Mouse (Mus musculus) thymus, postnatal 0 days (tissue): Measurements from ENCODE around the gene Ribc1. TPM values are rescaled to one million over a fixed set of nuclear protein-coding genes. Genes with fewer than 3 reads are reported as not detected.

Experiments used
- DNase-seq: peaks from one replicate; pipeline ENCODE4 v3.0.0-alpha.2; 2015; ENCODE audit warnings: low spot score
- polyA plus RNA-seq: library from polyadenylated mRNA; unstranded; fragments of >200 nt; fragmentation: Nextera tagmentation; extraction: Ambion mirVana; gene quantifications from 2 replicates; pipeline ENCODE4 v1.2.1, GENCODE M21; 2015

Ribc1 gene
- 3.1 and 4.5 TPM in 2 replicates for polyA plus RNA-seq

DNA sequence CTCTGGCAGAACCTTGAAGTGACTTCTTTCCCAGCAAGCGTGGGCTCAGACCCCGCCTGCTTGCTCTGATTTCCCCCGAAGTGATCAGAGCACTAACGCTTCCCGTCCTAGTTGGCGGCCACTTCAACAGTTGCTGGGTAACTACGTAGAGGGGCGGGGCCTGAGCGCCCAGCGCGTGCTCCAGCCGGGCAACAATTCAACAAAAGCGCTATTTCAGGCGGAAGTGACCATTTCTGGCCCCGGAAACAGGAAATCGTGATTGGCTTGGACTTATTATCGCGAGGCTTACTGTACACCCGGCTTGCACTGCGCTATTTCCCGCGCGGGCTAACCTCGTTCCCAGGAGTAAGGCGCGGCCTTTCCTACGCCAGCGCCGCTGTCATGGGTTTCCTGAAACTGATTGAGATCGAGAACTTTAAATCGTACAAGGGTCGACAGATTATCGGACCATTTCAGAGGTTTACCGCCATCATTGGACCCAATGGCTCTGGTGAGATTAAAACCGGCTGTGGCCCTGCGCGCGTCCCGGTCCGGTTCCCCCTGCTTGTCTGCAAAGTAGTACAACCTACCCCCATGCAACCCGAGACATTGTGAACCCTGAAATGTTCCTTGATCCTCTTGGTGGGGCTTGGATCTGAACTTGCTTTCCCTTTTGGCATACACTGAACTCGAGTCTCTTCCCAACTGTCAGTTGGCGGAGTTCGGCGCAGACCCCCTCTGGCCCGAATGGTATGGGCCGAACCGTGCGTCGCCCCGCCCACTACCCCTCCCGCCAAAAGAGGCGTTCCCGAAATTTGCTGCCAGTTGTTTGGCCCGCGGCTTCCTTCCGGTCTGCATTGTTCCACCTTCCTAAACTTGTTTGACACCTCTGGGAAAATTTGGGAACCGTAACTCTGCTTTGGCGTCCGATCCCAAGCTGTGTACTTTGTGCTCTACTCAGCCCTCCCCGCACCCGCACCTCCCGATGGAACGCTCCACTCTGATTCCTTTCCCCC, at the start of gene Ribc1, which contains the start of gene Smc1a:
Gene Ribc1 (minus strand): TSS at position 145 of the 995 bp plus-strand sequence.
Gene Smc1a (plus strand): TSS at position 278 of the 995 bp plus-strand sequence.
- DNase-seq = peak; percentile 92

DNA sequence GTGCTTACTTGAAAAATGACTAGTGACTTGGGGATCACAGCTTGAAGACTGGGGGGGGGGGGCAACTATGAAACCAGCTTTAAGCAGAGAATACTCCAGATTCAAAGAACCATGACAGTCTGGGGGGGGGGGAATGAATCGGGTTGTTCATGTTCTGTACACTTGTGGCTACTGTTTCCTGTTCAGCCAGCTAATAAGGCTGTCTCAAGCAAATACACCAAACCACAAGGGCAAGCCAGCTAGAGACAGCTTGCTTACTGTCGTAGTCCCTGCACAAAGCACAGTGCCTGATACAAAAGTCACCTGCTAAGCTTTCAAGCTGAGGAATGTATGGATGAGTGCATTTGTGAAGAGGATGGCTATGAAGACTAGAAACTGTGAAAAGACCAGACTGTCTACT, 49.6 kb upstream of the Ribc1 start:
- DNase-seq = no peak

DNA sequence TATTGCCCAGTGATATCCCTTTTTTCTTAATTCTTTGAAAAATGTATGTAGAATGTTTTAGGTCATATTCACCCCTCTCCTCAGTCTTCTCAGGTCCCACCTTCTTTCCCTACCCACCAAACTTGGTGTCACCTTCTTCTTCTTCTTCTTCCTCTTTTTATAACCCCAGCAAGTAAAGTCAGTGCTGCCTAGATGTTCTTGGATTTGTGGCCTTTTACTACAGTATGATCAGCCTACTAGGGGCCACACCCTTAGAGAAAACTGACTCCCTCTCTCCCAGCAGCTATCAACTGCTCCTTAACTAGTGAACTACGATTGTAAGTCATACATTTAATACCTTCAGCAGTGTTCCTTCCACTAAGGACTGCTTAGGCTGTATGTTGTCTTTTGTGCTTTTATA, 38.0 kb upstream of the Ribc1 start:
- no peak for DNase-seq

DNA sequence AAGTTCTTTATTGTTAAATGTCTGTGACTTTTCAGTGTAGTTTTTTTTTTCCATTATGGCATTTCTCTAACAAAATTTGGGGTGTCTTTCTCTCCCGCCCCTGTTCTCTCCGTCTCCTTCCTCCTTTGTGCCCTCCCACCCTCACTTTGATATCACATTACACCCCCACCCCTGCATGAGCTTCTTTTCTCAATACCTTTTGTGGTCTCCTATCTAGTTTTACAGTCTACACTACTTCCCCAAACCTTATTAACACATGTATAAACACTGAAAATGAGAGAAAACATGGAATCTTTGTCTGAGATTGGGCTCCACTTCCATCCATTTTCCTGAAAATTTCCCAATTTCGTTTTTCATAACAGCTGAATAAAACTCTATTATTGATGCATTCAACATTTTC, 36.5 kb upstream of the Ribc1 start:
- no peak for DNase-seq

DNA sequence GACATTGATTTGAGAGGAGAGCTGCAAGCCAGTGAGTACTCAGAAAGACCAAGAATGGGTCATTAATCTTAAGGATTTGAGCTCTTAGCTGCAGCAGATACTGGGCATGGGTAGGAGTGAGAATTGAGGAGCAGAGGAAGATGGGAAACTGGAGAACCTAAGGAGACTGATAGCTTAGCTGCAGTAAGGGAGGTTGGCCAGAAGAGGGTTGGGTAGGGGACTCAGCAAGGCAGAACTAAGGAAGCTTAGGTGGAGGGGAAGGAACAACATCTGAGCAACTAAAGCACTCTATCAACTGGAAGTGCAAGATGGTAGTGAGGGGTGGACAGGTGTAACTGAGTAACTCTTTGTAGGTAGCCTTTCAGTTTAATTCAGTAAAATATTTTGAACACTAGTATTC, 31.1 kb upstream of the Ribc1 start:
- no peak for DNase-seq

DNA sequence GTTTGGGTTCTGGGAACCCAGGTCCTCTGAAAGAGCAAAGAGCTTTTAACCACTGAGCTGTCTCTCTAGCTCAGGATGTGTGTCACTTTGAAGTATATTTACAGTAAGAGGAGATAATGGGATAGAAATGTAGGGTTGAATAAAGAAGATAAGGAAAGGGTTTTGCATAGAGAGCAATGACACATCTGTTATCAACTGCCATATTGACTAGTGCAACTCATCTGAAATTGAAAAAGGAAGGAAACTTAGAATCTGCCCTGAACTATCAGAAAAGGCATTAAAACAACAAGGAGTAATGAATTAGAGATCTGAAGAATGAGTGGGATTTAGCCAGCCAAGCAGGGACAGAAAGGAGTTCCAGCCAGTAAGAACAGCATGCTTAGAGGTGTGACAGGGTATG, 23.8 kb upstream of the Ribc1 start:
- no peak for DNase-seq

DNA sequence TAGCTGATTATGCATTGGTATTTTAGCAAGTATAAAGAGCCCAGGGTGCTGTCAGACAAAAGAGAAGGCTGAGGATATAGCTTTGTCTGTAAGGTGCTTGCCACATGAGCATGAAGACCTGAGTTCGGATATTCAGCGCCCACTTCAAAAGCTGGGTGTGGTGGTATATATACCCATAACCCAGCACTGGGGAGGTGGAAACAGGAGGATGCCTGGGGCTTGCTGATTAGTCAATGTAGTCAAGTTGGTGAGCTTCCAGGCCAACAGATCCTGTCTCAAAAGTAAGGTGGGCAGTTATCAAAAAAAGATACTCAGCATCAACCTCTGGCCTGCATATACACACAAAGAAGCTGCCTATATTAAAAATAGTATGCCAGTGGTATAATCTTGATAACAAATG, 3.2 kb upstream of the Ribc1 start:
- DNase-seq = no peak

DNA sequence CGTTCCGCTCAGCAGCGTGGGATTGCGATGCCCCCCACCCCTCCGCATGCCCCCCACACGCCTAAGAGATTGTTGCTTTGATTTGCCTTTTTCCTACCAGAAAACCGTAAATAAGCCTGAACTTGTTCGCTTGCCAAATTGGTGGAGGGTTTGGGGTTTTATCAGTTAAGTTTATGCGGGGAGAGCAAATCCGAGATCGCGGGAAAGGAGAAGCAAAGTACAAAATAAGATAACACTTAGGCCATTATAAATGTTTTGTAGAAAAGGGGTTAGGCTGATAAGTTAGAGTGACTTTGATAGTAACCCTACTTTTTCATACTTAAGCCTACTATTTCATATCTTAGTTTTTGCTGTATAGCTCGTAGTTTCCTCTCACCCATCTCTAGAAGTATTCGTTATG, 1.1 kb upstream of the Ribc1 start:
- no peak for DNase-seq

DNA sequence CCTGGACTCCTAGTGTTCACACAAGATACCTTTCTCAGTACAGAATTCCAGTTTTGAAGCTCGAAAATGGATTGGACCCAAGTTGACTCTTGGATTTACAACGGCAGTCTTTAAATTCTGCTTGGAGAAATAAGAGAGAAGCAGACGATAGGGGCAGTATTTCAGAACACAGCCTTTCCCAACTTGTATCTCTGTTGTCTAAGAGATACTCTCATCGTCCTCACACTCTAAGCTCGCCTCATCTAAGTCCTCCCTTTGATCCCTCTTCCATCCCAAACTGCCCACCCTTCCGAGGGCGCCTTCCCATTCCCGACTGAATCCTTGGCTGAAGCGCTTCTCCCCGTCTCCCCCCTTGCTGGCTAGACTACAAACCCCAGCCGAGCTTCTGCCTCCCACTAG, 344 bp downstream of the Ribc1 start:
- DNase-seq = peak; percentile 24

DNA sequence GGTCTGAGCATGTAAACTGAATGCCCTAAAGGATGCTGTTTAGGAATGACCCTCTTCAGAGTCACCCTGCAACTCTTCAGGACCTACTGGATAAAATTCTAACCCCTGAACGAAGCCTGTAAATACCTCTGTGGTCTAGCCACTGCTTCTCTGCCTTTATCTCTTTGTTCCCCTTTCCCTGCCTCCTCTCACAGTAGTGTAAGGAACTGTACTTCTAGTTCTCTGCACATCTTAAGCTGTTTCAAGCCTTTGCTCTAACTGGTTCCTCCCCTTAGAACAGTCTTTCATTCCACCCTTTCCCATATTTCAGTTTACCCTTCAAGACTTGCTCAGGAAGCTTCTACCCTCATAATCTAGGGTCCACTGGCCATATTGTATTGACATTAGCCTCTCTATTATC, 8.2 kb downstream of the Ribc1 start:
- DNase-seq = no peak

DNA sequence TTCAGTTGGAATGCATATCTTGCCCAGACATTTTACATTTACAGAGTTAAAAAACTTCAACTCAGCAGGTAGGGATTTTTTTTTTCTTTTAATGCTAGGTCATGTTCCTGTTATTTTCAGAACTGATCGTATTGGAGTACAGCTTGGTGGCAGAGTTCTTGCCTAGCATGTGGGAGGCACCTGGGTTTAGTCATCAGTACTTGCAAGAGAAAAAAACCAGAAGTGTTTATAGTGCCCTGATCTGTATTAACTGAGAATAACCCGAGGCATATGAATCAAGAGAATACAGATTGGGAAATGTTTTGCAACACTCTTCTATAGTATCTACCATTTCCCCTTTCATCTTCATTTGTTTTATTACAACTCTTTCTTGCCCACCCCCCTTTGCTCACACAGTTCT, 13.2 kb downstream of the Ribc1 start:
- no peak for DNase-seq

DNA sequence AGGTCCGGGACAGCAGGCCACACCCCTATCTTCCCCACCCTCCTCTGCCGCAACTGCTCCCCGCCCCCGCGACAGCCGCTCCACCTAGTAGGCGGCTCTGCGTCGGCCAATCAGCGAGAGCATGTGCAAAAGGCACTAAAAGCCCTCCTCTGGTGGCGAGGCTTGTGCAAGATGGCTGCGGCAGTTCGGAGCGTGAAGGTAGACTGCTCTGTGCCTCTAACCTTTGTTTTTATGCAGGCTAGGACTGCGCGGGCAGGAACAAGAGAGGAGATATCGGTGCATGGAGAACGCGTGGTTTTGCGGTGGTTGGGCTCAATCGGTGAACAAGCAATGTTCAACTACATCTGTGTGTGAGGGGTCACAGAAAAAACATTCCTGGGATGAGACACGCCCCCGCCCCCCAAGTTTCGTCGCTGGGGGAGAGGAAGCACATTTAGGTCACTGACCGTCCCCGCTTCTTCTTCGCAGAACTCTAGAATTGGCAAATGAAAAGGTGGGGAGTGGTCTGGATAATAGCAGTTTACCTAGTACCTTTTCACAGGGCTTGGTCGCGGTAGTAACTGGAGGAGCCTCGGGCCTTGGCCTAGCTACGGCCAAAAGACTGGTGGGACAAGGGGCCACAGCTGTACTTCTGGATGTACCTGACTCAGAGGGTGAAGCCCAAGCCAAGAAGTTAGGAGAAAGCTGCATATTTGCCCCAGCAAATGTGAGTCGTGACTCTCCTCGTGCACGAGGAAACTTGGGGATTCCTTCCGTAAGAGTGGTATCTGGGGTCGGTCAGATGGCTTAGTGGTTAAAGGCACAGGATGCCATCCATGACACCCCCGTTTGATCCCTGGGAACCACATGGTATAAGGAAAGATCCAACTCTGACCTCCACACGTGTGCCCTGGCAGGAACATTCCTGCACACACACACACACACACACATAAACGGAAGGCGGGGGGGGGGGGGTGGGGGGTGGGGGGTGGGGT, 14.1 kb downstream of the Ribc1 start, which contains the start of gene Hsd17b10:
Gene Hsd17b10 (plus strand): TSS at position 109 of the 974 bp plus-strand sequence.
- DNase-seq = peak; percentile 78

DNA sequence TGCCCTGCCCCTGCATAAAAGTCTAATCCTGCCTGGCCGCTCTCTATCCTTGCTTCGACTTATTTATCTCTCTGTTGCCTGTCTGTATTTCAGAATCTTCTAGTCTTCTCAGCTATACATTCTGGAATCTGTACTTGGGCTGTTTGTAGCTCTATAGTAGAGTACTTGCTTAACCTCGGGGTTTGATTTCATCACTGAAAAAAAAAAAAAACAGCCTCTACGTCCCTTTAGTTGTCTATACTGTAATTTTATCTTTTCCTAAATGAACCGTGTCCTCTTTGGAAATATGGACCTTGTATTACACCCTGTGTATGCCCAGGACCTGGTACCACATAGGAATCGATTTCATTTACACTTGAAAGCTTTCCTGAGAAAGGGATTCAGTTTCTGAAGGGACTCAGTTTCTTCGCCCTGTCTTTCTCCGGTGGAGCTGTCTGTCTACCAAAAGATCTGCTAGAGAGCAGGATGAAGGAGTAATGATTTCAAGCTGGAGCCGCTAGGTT, 14.9 kb downstream of the Ribc1 start:
- no peak for DNase-seq

DNA sequence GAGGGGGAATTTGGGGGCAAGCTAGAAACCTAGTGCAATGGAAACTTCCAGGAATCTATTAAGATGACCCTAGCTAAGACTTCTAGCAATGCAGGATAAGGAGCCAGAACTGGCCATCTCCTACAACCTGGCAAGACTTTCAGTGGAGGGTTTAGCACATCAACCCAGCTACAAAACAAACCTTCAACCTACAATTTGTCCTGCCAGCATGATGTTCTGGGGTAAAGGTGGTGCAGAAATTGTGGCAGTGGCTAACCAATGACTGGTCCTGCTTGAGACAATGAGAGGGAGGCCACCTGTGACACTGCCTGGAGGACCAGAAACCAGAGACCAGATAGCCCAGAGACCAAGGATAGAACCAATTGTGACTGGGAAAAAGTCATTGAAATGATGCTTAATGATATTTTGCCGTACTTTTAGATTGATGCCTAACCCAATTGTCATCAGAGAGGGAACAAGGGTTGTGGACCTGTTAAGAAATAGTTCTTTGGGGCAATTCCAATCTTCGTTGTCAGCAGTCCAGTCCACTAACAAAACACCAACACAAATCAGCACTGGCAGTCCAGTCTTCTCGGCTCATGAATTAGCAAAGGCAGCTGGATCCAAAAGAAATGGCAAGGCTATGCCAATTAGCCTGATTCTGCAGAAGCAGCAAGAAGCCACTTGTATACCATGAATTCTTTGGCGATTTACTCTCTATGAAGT, 16.9 kb downstream of the Ribc1 start:
- no peak for DNase-seq

Other genes with a start within 250 kb of the Ribc1 start
- 23.6 and 25.4 TPM in 2 replicates for gene Huwe1, start 215.5 kb downstream of the Ribc1 start, polyA plus RNA-seq
- 137 and 141 TPM in 2 replicates for gene Hsd17b10, start 14.4 kb downstream of the Ribc1 start, polyA plus RNA-seq
- gene Smc1a, start 133 bp upstream of the Ribc1 start, polyA plus RNA-seq = 105 and 106 TPM in 2 replicates
- gene Iqsec2, start 128.0 kb upstream of the Ribc1 start, polyA plus RNA-seq = 0.88 and 0.89 TPM in 2 replicates
- 19.4 and 23.9 TPM in 2 replicates for gene Kdm5c, start 216.7 kb upstream of the Ribc1 start, polyA plus RNA-seq